Mouse (Mus musculus): Measurements from ENCODE around the gene Fgf3.

Fgf3 gene

DNA sequence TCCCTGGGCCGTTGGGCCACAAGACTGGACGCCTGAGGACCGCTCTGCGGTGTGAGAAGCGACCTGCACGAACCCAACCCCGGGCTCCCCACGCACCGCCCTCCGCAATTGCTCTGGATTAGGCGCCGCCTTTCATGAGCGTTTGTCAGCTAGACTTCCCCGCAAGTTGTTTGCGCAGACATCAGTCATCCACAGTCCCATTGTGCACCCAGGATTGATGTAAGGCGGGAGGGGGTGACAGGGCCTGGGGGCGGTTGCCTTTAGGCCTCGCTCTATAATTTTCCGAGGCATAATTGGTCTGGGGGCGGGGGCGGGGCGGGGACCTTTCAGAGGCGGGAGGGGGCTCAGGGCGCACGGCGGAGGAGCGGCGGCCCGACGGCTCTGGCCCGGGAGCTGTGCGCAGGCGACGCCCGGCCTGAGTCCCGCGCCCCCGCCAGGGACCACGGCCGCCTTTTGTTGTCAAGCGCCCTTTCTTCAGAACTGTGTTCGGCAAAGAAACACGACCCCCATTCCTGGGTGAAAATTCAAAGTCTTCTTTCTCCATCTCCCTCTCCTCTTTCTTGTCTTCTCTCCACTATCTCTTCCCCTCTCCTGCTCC lies at the start of gene Fgf3:
Gene Fgf3, plus strand, starts transcription at position 193 of the 598 bp plus-strand sequence.
- DNase-seq: no peak

DNA sequence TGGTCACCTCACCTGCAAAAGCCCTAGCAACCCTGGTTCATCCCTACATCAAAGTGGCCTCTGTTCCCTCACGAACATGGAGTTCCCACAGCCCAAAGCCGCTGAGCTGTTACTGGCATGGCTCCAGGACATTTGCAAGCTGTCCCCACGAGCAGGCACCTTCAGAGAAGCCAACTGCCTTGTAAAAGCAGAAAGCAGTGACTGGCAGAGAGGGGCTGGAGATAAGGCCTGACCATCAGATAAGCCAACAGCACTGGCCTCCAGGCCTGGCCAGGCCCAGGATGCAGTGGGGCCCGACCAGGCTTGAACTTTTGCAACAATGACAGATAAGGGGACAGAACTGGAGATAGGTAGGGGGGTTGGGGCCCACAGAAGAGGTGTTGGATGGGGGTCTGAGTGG lies 49.3 kb upstream of the Fgf3 start:
- DNase-seq: no peak

DNA sequence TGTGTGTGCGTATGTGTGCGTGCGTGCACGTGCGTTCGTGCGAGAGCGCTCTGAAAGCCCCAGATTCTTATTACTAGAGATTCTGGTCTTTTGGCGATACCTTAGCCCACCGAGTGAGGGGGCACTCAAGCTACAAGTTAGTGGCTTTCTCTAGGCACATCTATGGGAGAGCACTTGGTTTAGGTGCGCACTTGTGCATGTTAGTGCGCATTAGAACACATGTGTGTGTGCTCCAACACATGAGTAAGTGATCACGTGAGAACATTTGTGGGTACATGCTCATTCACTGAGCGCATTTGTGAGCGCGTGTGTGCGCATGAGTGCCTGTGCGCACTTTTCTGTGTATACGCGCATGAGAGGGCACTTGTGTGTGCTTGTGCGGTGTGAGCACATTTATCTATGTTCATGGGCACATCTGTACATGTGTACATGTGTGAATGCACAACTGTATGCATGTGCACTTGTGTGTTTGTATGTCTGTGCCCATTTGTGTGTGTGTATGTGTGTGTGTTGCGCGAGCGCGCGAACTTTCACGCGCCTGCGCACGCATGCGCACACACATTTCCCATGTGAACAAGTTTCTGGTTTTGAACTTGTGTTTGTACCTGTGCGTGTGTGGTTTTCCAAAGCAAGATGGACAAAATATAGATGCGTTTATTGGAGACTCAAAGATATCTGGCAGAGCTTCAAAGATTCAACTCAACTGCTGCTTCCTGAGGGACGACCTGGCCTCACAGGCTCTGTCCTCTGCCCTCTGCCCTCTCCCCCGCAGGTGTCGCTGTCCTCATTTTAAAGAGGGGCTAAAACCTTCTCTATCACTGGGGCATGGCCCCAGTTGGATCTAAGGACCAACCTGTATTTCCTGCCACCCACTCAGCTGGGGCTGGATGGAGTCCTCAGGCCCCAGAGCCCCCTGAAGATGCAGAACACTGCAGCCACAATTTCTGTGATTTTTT lies 48.0 kb upstream of the Fgf3 start:
- DNase-seq: no peak

DNA sequence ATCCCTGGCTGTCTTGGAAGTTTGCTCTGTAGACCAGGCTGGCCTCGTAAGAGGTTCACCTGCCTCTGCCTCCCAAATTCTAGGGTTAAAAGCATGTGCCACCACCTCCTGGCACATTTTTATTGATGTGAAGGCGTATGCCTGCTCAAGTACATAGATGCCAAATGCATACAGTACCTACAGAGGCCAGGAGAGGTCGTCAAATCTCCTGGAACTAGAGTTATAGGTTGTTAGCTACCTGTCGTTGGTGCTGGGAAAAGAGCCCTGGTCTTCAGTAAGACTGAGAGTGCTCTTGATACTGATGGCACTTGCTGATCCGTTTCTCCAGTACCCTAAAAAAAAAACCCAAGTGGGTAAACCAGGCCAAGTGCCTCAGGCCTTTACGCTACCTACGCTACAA lies 46.5 kb upstream of the Fgf3 start:
- DNase-seq: no peak

DNA sequence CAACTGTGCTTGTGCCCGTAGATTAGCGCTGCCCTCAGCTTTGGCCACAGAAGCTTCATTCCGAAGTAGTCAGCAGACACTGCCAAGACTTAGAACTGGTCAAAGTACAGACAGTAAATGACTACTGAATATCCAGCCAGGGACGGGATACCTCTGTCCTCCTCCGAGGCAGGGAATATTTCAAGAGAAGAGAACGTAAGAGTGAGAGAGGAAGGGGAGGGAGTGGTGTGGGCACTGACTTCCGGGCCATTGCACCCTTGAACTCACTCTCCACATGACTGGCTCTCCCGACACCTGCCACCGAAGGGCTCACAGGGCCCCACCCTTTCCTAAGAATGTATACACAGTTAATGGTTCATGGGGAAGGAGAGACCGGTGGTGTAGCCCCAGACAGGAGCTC lies 44.6 kb upstream of the Fgf3 start:
- DNase-seq: no peak

DNA sequence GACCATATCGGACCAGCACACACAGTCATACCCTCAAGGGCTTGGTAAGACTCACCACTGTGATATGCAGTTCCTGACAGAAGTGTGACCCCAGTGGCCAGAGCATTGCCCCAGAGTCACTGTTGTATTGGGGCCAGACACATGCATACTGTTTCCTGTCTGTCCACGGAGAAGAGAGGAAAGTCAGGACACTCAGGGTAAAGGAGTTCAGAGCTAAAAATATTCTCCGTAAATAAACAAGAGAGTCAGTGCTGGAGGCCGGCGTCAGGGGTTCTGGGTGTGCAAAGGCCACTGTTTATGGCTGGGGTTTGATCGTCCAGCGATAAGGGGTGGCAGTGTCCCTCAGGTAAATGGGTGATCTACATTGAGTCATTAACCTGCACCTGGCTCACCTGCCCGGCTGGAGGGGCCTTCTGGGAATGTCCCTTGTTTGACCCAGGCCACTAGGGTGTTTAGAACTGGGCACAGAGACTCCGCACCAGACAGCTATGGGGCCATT lies 41.9 kb upstream of the Fgf3 start:
- no peak for DNase-seq

DNA sequence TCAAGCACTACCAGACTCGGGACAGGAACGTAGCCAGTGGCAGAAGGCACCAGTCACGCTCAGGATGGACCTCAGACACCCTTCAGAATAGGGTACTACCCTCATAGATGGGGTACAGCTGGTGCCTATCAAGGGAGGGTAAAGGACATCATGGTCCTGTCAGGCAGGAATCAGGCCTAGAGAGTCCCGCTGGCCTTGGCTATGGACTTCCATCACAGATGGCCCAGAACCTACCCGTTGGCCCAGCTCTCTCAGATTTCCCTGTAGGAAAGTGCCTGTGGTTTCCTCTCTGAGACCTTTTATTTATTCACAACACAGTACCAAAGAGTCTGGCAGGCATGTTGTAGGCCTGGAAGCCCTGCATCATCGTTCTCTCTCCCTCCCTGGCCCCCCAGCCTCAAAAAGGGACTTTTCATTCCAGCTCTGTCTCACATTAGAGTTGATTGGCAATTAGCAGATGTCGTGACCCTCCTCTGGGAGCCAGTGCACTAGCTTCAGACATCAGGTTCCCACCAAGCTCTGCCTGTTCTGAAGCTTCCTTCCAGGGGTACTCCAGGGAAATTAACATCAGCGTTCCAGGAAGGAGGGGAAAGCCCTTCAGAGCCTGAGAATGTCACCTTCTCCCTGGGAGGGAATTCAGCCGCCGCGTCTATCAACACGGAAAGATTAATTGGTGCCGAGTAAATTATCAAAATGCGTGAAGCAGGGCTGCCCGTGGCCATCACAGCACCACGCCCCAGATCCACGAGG lies 40.7 kb upstream of the Fgf3 start:
- DNase-seq: no peak

DNA sequence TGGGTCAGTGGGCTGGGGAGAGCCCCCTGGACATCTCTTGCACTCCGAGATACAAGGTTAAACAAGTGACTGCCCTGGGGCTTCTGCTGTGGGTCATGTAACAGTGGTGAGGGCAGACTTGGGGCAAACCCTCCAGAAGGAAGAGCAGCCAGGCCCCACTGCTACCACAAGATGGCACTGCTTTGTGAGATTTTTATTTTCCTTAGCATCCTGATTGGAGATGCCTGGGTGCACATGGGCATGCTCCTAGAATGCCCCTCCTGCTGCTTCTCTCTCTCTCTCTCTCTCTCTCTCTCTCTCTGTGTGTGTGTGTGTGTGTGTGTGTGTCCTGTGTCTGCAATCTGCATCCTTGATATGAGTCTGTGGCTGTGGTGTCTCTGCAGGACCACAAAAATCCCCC lies 39.4 kb upstream of the Fgf3 start:
- no peak for DNase-seq

DNA sequence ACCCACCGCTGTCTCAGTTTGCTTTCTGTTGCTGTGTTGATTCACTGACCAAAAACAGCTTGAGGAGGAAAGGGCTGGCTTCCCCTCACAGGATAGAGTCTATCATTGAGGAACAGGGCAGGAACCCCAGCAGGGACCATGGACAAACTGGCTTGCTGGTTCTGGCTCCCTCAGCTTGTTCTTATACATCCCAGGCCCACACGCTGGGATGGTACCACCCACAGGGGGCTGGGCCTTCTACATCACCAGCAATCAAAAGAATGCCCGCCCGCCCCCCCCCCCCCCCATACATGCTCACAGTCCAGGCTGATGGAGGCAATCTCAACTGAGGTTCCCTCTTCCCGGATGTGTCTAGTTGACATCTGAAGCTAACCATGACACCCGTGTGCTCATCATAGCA lies 30.8 kb upstream of the Fgf3 start:
- DNase-seq: no peak

DNA sequence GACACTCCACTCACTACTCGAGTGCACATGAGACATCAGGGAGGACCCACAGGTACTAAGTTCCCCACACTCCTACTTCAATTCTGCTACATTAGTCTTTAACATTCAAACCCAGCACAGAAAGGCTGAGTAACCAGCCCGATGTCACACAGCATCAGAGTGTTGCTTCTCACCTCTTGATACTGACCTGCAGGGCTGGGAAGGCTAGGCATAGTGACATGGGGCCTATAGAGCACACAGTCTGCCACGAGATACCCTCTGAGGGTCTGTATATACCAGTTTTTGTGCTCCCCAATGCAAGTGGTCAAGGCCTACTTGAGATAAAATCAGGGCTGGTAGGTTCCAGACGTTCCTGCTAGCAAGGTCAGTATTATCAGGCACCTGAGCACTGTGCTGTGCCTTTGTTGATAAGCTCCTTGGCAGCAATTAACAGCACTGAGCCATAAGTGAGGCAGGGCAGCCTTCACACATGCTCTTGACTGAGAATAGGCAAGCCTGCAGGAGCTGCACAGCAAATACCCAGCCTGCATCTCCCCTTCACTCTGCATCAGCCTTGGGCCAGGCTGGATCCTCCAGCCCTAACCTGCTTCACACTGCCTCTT lies 29.8 kb upstream of the Fgf3 start:
- no peak for DNase-seq

DNA sequence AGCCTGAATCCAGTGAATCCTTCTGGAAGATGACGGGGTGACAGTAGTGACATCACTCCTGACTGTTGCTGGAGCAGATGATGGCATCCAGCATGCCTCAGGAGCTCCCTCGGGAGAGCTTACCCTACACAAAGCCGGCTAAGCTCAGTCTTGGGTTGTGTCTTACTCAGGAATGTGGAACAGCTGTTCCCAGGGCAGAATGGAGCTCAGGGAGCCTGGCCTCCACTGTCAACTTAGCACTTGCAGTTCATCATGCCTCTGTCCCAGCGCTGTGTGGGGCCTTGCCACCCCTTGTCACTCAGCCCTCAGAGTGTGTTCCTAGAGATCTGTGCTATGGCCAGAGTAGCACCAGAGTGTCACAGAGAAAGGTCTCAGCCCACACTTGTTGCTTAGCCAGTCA lies 26.4 kb upstream of the Fgf3 start:
- DNase-seq: no peak

DNA sequence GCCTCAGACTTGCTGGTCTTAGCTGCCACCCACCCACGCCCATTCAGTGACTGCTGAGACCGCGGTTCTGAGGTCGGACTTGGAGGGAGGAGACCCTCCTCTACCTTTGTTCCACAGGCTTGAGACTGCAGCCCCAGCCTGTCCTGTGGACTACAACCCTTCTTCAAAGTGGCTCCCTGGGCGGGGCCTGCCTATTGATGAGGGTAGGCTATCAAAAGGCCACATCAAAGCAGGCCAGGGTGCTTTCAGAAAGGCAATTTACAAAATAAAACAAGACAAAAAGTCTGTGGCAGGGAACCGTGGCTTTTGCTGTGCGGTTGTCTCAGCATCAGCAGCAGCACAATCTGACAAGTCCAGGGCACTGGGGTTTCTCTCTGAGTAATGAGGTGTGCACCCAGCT lies 16.0 kb upstream of the Fgf3 start:
- DNase-seq: no peak

DNA sequence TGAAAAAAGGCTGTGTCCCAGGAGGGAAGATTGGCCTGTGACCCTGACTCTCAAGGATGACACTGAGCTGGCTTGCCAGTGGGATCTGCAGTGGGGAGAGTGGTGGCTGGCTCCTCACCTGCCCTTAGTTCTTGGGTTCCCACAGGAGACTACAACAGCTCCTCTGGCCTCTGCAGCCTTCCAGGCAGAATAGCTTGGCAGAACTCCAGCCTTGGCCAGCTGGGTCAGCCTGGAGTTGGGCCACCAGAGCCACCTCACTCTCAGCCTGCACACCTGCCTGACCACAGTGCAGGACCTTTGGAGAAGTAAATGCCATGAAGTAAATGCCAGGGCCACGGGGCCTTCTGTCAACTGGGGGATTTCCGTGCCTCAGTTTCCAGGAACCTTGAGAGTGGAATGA lies 13.9 kb upstream of the Fgf3 start:
- no peak for DNase-seq

DNA sequence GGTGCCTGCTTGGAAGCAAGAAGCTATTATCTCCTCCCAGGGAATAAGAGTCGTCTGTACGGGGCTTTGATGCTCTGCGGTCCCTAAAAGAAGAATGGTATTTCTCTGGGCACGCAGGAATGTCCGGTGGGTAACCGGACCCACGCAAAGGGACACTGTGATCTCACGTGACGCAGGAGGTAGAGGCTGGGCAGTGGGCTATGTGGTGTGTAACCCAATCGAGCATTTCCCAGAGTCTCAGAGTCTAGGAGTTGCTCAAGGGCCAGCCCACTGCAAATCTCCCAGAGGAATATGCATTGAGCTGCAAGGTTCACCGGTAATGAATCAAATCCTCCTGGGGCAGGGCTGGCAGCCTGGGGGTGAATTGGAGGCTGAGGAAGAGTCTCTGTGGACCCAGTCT lies 9.5 kb upstream of the Fgf3 start:
- no peak for DNase-seq

DNA sequence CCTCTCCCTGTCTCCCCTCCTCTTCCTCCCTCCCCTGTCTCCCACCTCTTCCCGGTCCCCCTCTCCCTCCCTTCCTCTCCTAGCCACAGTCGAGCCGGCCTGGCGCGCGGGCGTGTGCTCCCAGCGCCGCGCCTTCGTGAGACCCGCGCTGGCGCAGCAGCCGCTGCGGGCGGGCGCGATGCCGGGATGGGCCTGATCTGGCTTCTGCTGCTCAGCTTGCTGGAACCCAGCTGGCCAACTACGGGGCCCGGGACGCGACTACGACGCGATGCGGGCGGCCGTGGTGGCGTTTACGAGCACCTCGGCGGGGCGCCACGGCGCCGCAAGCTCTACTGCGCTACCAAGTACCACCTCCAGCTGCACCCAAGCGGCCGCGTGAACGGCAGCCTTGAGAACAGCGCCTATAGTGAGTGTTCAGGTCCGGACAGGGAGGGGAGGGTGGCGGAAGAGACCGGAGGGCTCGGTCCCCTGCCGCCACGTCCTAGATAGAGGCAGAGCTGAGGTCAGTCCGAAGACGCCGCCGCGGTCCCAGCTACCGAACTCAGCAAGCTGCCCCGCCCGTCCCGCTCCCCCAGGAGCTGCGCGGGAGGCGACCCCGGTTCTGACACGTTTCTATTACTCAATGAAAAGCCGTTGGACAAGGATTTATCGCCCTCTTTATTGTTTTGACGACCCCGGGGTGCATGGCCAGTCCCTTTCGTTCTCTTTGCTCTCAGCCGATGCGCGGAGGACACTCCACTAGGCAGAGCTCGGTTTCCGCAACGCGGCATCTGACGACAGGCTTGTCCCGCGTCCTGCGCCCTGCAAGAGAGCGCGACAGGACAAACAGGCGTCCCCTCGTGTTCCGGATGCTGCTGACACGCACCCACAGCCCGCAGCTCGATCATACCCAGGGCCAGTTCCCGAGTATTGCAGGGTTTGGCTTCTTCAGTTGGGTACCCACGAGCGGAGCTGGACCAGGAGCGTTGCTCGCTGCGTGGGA lies 930 bp downstream of the Fgf3 start:
- DNase-seq: no peak

DNA sequence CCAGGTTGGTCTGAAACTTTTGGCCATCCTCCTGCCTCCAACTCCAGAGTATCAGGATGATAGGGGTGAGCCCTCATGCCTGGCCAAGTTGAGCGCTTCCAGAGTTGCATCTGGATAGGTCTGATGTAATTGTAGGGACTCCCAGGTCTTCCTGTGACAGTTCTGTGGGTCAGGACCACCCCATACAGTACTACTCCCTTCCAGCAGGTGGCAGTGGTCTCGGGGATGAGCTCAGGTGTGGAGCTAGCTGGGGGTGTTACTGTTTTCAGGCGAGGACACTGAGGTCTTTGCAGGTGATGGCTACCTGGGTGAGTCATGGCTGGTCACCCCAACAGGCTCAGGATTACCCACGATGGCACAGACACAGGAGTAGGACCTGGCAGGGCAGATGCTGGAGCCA lies 8.3 kb downstream of the Fgf3 start:
- DNase-seq: peak; percentile 14 to 25

DNA sequence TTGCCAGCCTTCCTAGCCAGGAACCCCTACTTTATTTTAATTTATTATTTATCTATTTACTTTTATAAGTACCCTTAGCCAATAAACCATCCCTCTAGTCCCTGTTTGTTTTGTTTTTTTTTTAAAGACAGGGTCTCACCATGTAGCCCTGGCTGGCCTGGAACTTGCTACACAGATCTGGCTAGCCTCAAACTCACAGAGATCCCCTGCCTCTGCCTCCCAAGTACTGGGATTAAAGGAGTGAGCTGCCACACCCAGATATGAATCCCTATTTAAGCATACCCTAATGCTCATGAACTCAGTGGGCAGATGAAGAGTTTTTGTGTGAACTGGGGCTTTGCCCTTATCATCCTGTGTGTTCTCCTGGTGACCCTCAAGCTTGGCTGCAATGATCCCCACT lies 9.2 kb downstream of the Fgf3 start, which contains the start of gene Fgf4:
Gene Fgf4, plus strand, starts transcription at position 301 of the 400 bp plus-strand sequence.
- DNase-seq: no peak

DNA sequence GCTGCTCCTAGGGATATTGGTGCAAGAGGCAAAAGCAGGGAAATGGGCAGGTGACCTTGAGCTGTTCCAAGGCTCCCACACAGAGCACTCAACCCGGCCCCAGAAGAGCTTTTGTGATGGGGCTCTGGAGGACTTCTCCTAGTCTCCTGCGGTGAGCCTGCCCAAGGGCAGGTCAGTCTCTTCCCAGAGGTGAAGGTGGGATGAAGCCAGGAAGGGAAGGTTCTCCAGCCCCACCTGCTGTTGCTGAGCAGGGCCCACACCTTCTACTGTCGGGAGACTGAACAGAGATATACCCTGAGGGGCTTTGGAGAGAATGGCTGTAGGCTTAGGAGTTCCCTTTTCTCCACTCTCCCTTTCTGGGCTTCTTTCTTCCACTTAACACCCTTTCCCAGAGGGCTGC lies 13.4 kb downstream of the Fgf3 start:
- no peak for DNase-seq

DNA sequence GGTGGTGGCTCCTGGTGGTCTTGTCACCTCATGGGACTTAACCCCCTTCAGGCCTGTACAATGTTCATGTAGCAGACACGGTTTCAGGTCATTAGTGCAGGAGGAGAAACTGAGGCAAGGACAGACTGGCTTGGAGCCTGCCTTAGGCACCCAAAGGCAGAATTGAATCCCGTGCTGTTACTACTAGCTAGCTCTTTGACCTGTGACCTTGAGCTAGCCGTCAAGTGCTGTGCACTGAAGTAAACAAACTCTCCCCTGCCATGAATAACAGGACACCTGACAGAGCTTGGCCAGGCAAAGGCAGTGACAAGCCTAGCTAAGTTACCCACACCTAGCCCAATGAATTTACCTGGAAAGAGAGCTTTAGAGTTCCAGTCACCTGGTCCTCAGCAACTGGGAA lies 17.1 kb downstream of the Fgf3 start:
- DNase-seq: no peak

DNA sequence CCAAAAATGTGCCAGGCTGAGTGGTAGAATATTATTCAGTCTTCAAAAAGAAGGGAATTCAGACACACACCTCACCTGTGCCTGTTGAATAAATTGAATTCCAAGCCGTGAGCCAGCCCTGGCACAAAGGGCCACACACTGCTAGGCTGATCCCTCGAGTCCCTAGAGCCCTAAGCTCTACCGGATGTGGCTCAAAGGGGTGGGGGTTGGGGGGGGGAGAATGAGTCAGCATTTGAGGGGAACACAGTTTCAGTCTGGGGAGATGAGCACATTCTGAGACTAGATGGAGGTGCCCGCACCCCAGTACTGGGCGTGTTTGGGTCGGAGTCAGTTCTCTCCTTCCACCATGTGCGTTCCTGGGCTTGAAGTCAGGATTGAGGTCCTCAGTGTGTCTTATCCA lies 19.3 kb downstream of the Fgf3 start:
- no peak for DNase-seq

DNA sequence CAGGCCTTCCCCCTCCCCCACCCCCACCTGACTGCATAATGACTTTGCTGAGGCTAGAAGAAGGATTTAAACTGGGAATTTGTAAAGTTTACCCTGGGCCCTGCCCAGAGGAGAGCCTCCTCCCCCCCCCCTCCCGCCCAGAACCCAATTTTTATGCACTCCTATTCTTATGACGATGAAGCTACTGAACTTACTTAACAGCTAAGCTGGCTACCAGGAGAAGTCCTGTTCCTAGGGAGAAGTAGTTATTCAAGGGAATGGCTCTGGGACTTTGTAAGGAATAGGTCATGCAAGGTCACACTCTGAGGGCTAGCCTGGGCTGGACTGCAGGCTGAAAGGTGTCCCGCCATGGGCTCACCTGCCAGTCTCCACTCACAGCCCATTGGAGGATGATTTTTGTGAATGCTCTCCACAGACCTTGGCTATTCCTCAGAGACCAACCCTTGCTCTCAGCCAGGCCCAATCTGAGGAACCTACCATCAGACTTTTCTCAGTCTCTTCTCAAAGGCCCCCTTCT lies 20.0 kb downstream of the Fgf3 start:
- no peak for DNase-seq

DNA sequence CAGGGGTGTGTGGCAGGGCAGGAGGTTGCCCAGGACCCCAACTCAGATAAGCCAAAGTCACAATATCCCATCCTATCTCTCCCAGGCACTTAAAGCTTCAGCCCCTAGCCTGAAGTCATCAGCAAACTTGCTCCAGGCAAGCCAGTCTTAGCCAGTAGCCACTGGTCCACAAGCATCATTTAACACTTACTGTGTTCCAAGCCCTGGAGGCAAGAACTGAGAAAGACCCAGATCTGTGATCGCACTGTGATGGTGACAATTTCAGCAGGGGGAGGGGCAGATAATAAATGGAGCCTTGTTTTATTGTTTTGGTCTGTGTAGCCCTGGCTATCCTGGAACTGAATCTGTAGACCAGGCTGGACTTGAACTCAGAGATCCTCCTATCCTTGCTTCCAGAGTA lies 20.8 kb downstream of the Fgf3 start:
- no peak for DNase-seq
